Mouse (Mus musculus): ENCODE data around the gene Tmem219.
A peak's percentile ranks its signal among the peaks of the same experiment; 100 is the strongest.

The Tmem219 gene

DNA sequence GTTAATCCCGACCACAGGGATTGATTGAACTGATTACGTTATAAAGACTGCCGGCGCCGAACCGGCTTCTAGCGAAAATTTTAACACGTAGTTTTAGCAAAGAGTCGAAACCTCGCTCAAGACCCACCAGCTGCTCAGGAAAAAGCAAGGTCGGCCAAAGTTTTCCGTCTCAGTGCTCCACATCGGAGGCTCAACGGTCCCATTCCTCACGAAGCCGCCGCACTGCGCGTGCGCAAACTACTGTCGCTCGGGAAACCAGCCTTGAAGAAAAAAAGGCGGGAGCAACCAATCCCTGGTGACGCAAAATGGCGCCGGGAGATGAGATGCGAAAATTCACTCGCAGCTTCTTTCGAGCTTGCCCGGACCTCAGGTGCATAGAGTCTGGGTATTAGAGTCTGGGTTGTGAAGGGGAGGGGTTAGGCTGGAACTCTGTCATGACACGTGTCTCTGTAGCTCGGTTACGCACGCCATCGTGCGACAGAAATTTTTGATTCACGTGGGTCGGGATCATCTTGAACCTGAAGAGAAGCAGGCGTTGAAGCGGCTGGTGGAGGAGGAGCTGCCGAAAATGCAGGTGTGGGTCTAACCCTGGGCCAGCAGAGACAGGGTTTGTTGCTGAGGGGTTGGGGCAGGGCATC is 60.5 kb downstream of the Tmem219 start, which contains the start of gene Ino80e:
Gene Ino80e (minus strand): TSS at position 231 of the 638 bp plus-strand sequence.
- peak; percentile 85 to 88 for DNase-seq (ENCODE audit: low spot score in 2 of 2)

DNA sequence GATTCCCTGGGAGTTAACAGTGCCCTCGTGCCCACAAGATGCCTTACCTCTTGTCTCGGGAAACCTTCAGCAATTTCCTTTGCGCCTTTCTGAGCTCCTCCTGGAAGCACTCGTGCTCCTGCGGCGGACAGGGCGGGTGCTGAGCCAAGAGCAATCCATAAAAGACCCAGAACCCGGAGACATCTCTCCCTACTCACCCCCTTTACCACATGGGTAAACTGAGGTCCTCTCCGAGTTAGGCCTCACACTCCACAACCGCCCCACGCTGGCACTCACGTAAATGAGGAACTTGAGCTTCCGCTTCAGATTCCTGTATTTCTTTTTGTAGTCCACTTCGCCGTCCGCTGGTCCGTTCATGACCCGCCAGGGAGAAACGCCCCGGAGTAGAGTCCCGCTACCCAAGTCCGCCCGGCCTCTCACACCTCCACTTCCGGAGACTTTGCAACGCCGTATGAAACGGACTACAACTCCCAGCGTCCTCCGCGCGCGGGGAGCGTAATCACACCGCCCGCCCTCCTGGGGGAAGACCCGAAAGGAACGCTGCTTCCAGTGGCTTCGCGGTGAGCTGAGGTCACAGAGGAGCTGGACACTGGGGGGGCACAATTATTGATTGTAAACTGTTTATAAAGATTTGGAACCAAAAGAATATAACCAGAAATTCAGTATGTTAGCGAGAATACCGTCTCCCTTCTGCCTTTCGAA is 61.1 kb downstream of the Tmem219 start, which contains the start of gene Hirip3:
Gene Hirip3 (plus strand): TSS at position 544 of the 702 bp plus-strand sequence.
- peak; percentile 91 to 93 for DNase-seq (ENCODE audit: low spot score in 2 of 2)

GRCm38 (mm10) chr7:126860987-126861386 is 61.7 kb downstream of the Tmem219 start:
- DNase-seq (ENCODE audit: low spot score in 2 of 2), result no peak

- no peak for DNase-seq (ENCODE audit: low spot score in 2 of 2)
Observed at GRCm38 (mm10) chr7:126856741-126857420, 65.8 kb downstream of the Tmem219 start.

DNA sequence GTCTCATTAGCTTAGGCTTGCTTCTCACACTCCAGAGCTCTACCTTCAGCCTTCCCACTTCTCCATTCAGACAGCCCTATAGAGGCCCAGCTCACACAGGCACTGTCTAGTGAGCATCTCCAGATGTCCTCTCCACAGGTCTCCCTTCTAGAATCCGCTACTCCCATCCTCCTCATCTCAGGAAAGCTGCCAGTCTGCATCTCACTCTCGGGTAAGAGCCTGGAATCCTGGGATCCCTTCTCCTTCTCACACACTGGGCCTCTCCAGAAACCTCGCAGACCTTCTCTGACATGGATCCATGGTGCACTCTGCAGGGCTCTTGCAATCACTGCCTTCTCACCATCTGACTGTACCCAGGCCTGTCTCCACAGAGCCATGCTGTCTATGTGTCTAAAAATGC is 67.1 kb downstream of the Tmem219 start:
- no peak for DNase-seq (ENCODE audit: low spot score in 2 of 2)

GRCm38 (mm10) chr7:126853454-126853853 is 69.3 kb downstream of the Tmem219 start:
- no peak for DNase-seq (ENCODE audit: low spot score in 2 of 2)

DNA sequence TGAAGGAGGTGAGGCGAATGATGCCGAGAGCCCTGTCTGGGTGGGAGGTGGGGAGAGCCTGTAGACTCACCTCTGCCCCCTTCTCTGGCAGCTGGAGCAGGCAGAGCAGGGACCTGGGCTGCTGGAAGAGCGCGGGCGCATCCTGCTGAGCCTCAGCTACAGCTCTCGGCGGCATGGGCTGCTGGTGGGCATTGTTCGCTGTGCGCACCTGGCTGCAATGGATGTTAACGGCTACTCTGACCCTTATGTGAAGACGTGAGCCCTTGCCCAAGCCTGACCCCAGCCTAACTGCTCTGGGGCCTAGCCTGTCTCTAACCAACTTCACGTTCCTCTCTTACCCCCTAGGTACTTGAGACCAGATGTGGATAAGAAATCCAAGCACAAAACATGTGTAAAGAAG is 71.5 kb downstream of the Tmem219 start:
- DNase-seq (ENCODE audit: low spot score in 2 of 2), result no peak

DNA sequence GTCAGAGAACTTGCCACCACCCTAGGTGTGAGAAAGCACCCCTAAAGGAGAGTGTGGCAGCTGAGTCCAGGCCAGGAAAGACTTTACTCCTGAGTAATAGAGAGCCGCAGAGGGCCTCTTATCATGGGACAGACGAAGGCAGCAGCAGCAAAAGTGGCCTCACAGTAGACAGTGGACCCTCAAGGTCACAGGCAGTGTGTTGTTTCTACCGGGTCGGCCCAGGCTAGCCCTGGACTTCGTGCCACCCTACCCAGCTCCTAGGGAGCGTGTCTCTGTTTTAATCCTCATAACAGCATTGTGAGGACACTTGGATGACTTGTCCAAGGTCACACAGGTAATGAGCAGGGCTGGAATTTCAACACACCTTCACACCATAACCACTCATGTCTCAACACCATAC is 72.6 kb downstream of the Tmem219 start:
- DNase-seq (ENCODE audit: low spot score in 2 of 2), result no peak

- no peak for DNase-seq (ENCODE audit: low spot score in 2 of 2)
Observed at GRCm38 (mm10) chr7:126848794-126849193, 73.9 kb downstream of the Tmem219 start.

DNA sequence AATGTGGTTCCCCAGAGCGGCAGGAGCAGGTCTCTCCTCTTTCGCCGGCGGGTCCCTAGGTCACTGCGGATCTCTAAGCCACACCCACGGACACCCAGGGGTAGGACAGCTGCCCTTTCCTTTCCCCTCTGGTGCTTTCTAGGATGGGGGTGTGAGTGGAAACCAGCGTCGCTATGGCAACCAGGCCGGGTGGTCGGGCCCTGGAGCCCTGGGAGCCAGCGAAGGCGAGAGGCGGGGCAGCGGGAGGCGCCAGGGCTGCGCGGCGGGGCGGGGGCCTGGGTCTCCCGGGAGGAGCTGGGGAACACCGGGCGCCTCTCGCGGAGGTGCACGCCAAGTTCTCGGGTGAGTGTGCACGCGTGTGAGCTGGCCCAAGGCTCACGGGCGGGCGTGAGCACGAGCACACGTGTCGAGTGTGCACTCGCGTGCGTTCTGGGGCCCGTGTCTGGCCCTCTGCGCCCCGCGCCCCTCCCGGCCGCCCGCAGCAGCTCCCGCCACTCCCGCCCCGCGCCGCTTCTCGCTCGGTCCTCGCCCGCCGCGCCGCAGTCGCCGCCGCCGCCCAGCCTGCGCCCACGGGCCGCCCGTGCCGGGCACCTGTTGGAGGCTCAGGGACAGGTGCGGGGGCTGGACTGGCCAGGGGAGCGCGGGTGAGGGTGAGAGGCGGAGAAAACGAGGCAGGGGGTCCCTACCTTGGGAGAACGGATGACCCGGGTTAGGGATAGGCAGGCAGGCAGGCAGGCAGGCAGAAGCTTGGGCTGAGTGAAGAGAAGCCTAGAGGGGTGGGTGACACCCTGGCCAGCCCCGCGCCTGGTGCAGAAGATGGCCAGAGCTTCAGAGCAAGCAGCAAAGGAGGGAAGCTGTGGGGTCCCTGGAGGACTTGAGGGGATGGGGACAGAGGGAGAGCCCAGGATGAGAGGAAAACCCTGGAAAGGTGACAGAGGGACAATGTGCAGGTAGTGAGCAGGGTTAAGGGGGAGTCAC is 75.0 kb downstream of the Tmem219 start:
- DNase-seq (ENCODE audit: low spot score in 2 of 2), result no peak

DNA sequence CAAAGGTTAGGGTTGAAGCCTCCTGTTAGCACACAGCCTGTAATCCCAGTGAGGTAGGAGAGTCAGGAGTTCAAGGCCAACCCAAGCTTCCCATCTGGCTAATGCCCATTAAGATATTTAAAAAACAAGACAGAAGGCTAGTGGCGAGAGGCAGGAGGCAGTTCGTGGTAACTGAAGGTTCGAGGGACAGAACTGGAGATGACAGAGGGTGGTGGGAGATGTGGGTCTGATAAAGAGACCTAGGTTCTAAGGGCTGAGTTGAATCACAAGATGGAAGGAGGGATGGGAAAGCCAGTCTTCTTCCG is 75.6 kb downstream of the Tmem219 start, which contains the start of gene Doc2a:
Gene Doc2a (plus strand): TSS at position 301 of the 305 bp plus-strand sequence.
- no peak for DNase-seq (ENCODE audit: low spot score in 2 of 2)

DNA sequence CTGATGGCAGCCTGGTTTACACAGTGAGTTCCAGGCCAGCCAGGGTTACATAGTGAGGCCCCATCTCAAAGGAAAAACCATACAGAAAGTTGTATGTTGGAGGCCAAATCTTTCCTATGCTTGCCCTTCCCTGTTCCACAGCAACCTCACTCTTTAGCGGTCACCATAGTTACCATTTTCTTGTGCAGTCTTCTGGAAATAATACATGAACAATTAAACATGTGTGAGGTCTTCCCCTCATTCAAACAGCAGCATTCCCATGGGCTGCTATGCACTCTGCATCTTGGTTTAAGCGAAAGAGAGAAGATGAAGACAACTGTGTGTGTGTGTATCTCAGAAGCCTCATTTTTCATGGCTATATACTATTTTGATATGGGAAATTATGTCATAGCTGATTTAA is 77.2 kb downstream of the Tmem219 start:
- DNase-seq (ENCODE audit: low spot score in 2 of 2), result no peak

GRCm38 (mm10) chr7:126843276-126843675 is 79.4 kb downstream of the Tmem219 start:
- no peak for DNase-seq (ENCODE audit: low spot score in 2 of 2)

All from natural killer cell, adult 2 months (primary cell).